In genomic region chr17:86963586-86963902, GRCm38 (mm10) we compare ENCODE assay signal across 8 mouse cellular contexts. TPM values are rescaled to one million over a fixed set of nuclear protein-coding genes. Genes with fewer than 3 reads are reported as not detected.
A peak's percentile ranks its signal among the peaks of the same experiment; 100 is the strongest.
DNase-seq lines count a peak whose midpoint lies in the region; ATAC-seq and TF ChIP-seq lines count a peak whose summit lies in the region.

No protein-coding gene starts in this region.

- peaks cover 8% of the 10 kb centered on the region for H3K4me1 ChIP-seq in testis, adult 2 months (ENCODE audit: control insufficient read depth, insufficient read depth, low read length)
- peaks cover 15% of the 10 kb centered on the region for H3K4me1 ChIP-seq in liver, embryonic 11.5 days (replicated peaks; ENCODE audit: control insufficient read depth, insufficient read depth, low read length)
- peaks cover 41% of the 10 kb centered on the region for H3K4me1 ChIP-seq in olfactory bulb, adult 2 months (ENCODE audit: control insufficient read depth, insufficient read depth, low read length)

- H3K27me3 ChIP-seq in testis, adult 2 months (ENCODE audit: control insufficient read depth, insufficient read depth, low read length): no peaks in the 10 kb centered on the region; the same call in 1 of the 2 replicates
- peaks cover 6% of the 10 kb centered on the region; the same call in 1 of the 2 replicates for H3K27me3 ChIP-seq in liver, embryonic 11.5 days (replicated peaks; ENCODE audit: control insufficient read depth, insufficient read depth, low read length)

- no peaks in the 10 kb centered on the region for H3K36me3 ChIP-seq in testis, adult 2 months (ENCODE audit: control insufficient read depth, insufficient read depth, low read length)
- H3K36me3 ChIP-seq in liver, embryonic 11.5 days (ENCODE audit: control insufficient read depth, insufficient read depth, low read length): no peaks in the 10 kb centered on the region

- H3K4me2 ChIP-seq in liver, embryonic 11.5 days: peak overlapping the region; percentile 87

- peak; percentile 31 to 61 for DNase-seq in adrenal gland, postnatal 36 days
- no peak for DNase-seq in adrenal gland, postnatal 10 days
- DNase-seq in testis, postnatal 14 days (ENCODE audit: low spot score): no peak
- DNase-seq in gastrocnemius, postnatal 25 days: peak; percentile 53
- DNase-seq in liver, embryonic 11.5 days (ENCODE audit: low spot score): peak; percentile 70
- DNase-seq in urinary bladder, postnatal 36 days (ENCODE audit: low spot score in 2 of 2): no peak

- no peak for TF ChIP-seq POLR2A in testis, adult 2 months (IDR thresholded peaks at IDR 0.05; ENCODE audit: control insufficient read depth, low read depth, low read length)
- TF ChIP-seq POLR2A in olfactory bulb, adult 2 months (IDR thresholded peaks at IDR 0.05; ENCODE audit: insufficient read depth, low read depth, low read length): no peak

- 0% methylated on average over 22 of the region's 26 CpGs for WGBS in liver, embryonic 11.5 days
- under 1% methylated on average over 25 of the region's 26 CpGs for WGBS in olfactory bulb, adult 2 months

- peak overlapping the region; percentile 34; the same call in 1 of the 2 replicates for H3K27ac ChIP-seq in testis, adult 2 months (ENCODE audit: control insufficient read depth, insufficient read depth, low read depth, low read length)
- peak overlapping the region; percentile 49 for H3K27ac ChIP-seq in liver, embryonic 11.5 days (ENCODE audit: low read depth, low read length)
- peak overlapping the region; percentile 52; the same call in 1 of the 2 replicates for H3K27ac ChIP-seq in olfactory bulb, adult 2 months (ENCODE audit: insufficient read depth, low read depth, low read length)

- peak overlapping the region; percentile 82 for H3K4me3 ChIP-seq in testis, adult 2 months (ENCODE audit: control insufficient read depth, low read depth, low read length)
- H3K4me3 ChIP-seq in liver, embryonic 11.5 days (ENCODE audit: low read depth, low read length): peak overlapping the region; percentile 77
- peak overlapping the region; percentile 80 for H3K4me3 ChIP-seq in olfactory bulb, adult 2 months (ENCODE audit: insufficient read depth, low read depth, low read length)

- peak; percentile 26 for ATAC-seq in liver, embryonic 11.5 days (replicated peaks; ENCODE audit: low FRiP score)

- TF ChIP-seq CTCF in testis, adult 2 months (IDR thresholded peaks at IDR 0.05; ENCODE audit: control insufficient read depth, insufficient read depth, insufficient replicate concordance, low read depth, low read length): no peak
- no peak for TF ChIP-seq CTCF in olfactory bulb, adult 2 months (IDR thresholded peaks at IDR 0.05; ENCODE audit: insufficient read depth, low read depth, low read length)

- no peaks in the 10 kb centered on the region for H3K9me3 ChIP-seq in liver, embryonic 11.5 days (ENCODE audit: control insufficient read depth, low read length)

- H3K9ac ChIP-seq in liver, embryonic 11.5 days (ENCODE audit: low read depth, low read length): peak overlapping the region; percentile 72

RNA-seq across cellular contexts. Expression of gene Rhoq, which starts 0.7 kb away (rescaled TPM):
- total RNA-seq in adrenal gland, postnatal 36 days (2021): 100 to 1,000 TPM in 1 of 2 experiments, 10 to 100 TPM in 1; 79.5 to 109 TPM
- total RNA-seq in adrenal gland, postnatal 10 days (2021): 100 to 1,000 TPM in 1 of 2 experiments, 10 to 100 TPM in 1; 92.3 to 100 TPM
- 1.1 and 2.4 TPM in 2 replicates for polyA plus RNA-seq in testis, adult 2 months (2012; rRNA removed)
- 100 to 1,000 TPM; 197 to 201 TPM for total RNA-seq in gastrocnemius, postnatal 25 days (2021)
- 5.2 and 6.5 TPM in 2 replicates for polyA plus RNA-seq in liver, embryonic 11.5 days (2014; fragmentation: Nextera tagmentation; extraction: Ambion mirVana)
- polyA plus RNA-seq in olfactory bulb, adult 2 months (2012; ENCODE audit: insufficient read depth, insufficient read length, low replicate concordance, missing spikeins): not detected in 2 replicates

RNA-seq across cellular contexts. Expression of gene Atp6v1e2, which starts 15.8 kb away (rescaled TPM):
- not detected for total RNA-seq in adrenal gland, postnatal 36 days (2021)
- not detected for total RNA-seq in adrenal gland, postnatal 10 days (2021)
- 175 and 178 TPM in 2 replicates for polyA plus RNA-seq in testis, adult 2 months (2012; rRNA removed)
- total RNA-seq in gastrocnemius, postnatal 25 days (2021): not detected
- polyA plus RNA-seq in liver, embryonic 11.5 days (2014; fragmentation: Nextera tagmentation; extraction: Ambion mirVana): not detected in 2 replicates
- not detected in 2 replicates for polyA plus RNA-seq in olfactory bulb, adult 2 months (2012; ENCODE audit: insufficient read depth, insufficient read length, low replicate concordance, missing spikeins)

RNA-seq across cellular contexts. Expression of gene Tmem247, which starts 46.4 kb away (rescaled TPM):
- total RNA-seq in adrenal gland, postnatal 36 days (2021): not detected
- not detected for total RNA-seq in adrenal gland, postnatal 10 days (2021)
- polyA plus RNA-seq in testis, adult 2 months (2012; rRNA removed): 1,060 and 1,176 TPM in 2 replicates
- not detected for total RNA-seq in gastrocnemius, postnatal 25 days (2021)
- polyA plus RNA-seq in liver, embryonic 11.5 days (2014; fragmentation: Nextera tagmentation; extraction: Ambion mirVana): not detected in 2 replicates
- polyA plus RNA-seq in olfactory bulb, adult 2 months (2012; ENCODE audit: insufficient read depth, insufficient read length, low replicate concordance, missing spikeins): not detected in 2 replicates

Comparison
In these comparisons a context has a peak if more than half of its experiments do, and no peak if none do; other contexts are left out.
1. DNase-seq: peak in adrenal gland, postnatal 36 days (2 of 2), gastrocnemius, postnatal 25 days (single experiment) and liver, embryonic 11.5 days (single experiment); none in adrenal gland, postnatal 10 days (single experiment), testis, postnatal 14 days (single experiment) and urinary bladder, postnatal 36 days (0 of 2).
2. Peak in every context shown above with its lines, with median percentiles within 50 percentile points of each other: H3K27ac ChIP-seq and H3K4me3 ChIP-seq.